Mouse (Mus musculus): ENCODE data around the gene Psma6. TPM values are rescaled to one million over a fixed set of nuclear protein-coding genes. Genes with fewer than 3 reads are reported as not detected.

Psma6 gene
- polyA plus RNA-seq, 1 experiment from 2014 or later: 419 TPM

DNA sequence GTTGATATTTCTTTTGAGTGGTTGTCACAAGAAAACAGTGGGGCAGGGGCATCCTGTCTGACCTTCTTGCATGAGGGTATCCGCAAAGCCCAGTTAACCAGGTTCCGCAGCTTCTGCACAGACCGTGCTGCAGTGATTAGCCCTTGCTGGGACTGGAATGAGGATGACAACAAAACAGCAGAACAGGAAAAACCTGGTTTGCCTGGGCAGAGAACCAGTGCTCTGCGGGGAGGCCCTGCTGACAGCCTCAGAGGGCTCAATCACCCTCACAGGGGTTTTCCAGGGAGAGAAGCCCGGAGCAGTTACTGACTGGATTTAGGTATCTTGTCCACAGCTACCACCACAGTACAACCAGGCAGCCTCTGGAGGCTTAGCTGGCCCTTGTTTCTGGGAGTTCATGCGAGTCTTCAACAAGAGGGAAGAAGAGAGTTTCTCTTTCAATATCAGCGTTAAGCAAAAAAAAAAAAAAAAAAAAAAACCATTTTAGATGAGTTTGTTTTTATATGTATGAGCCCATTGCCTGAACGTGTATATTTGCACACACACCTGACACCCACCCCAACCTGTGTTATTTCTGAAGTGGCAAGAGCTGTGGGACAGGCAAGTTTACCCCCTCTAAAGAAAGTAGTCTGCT, 49.9 kb downstream of the Psma6 start:
- H3K4me2 ChIP-seq (ENCODE audit: low read length): no peak overlapping the region
- no peak overlapping the region for H3K4me3 ChIP-seq (replicated peaks; ENCODE audit: low read depth, low read length)
- H3K4me1 ChIP-seq (replicated peaks; ENCODE audit: insufficient read depth, low read length): peaks cover 4% of the 10 kb centered on the region; the same call in 1 of the 2 replicates
- no peaks in the 10 kb centered on the region for H3K9me3 ChIP-seq (replicated peaks; ENCODE audit: low read length)
- no peak for DNase-seq (ENCODE audit: low spot score)
- H3K9ac ChIP-seq (ENCODE audit: low read depth, low read length): no peak overlapping the region
- WGBS: 51% methylated on average over 8 of the region's 8 CpGs
- H3K36me3 ChIP-seq (ENCODE audit: insufficient read depth, low read length): no peaks in the 10 kb centered on the region
- TF ChIP-seq CTCF (IDR thresholded peaks at IDR 0.05; ENCODE audit: low read depth): no peak
- ATAC-seq (replicated peaks; ENCODE audit: low FRiP score, low read depth): no peak
- no peaks in the 10 kb centered on the region for H3K27me3 ChIP-seq (ENCODE audit: insufficient read depth, low read length)
- H3K27ac ChIP-seq: 0 out of 2 replicates have a peak overlapping the region, but pooled peaks have one; percentile 5

DNA sequence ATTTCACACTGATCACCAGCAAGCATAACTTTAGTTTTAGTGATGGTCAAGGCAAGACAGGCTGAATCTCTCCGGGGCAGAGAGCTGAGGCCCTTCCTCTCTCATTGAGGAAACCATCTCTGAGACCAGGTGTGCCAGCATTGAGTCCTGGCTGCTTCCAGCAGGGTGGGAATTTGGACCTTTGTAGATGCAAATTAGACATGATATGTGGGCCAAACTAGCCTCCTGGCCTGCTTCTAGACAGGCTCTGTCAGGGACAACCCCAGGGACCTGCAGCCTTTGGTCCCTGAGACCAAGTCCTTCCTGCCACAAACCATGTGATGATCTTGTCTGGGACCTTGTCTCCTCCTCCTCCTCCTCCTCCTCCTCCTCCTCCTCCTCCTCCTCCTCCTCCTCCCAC, 51.1 kb downstream of the Psma6 start:
- Histone ChIP-seq H3K27me3 (ENCODE audit: insufficient read depth, low read length) (no peaks in the 10 kb centered on the region), H3K4me3 (replicated peaks; ENCODE audit: low read depth, low read length) (no peak overlapping the region), H3K9ac (ENCODE audit: low read depth, low read length) (no peak overlapping the region), H3K36me3 (ENCODE audit: insufficient read depth, low read length) (no peaks in the 10 kb centered on the region), H3K27ac (no peak overlapping the region), H3K4me2 (ENCODE audit: low read length) (no peak overlapping the region), H3K9me3 (replicated peaks; ENCODE audit: low read length) (no peaks in the 10 kb centered on the region), H3K4me1 (replicated peaks; ENCODE audit: insufficient read depth, low read length) (peaks cover 4% of the 10 kb centered on the region; the same call in 1 of the 2 replicates)
- no peak for TF ChIP-seq CTCF (IDR thresholded peaks at IDR 0.05; ENCODE audit: low read depth)
- ATAC-seq (replicated peaks; ENCODE audit: low FRiP score, low read depth) (no peak), DNase-seq (ENCODE audit: low spot score) (no peak)
- 81% methylated on average over 1 of the region's 1 CpGs for WGBS

DNA sequence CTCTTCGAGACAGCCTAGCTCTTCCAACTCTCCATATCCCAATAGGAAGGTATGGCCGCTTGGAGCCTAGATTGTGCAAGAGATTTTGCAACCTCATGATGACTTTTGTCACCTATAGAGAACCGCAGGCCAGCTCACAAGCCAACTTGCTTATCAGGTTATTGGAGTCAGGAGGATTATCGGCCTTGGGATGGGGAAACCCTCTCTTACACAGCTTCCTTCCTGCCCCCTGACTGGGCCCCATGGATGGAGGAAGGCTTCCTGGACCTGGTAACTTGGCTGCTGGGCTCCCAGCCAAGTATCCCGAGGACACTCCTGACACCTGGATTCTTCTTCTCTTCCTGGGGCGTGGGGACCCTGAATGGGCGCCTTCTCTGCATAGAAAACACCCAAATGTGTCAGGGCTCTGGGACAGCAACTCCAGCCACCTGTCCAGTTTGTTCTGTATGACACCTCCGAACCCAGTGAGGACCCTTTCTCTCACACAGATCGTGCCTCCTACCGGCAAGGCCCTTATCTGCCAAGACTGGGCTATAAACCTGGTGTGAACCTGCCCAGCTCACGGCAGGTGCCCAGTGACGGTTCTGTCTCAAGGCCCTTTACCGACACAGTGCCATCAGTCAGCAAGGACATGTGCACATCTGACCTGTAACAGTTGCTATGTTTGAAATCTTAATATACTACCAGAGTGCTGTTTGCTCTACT, 53.3 kb downstream of the Psma6 start:
- Histone ChIP-seq H3K27me3 (ENCODE audit: insufficient read depth, low read length) (no peaks in the 10 kb centered on the region), H3K4me1 (replicated peaks; ENCODE audit: insufficient read depth, low read length) (peaks cover 4% of the 10 kb centered on the region; the same call in 1 of the 2 replicates), H3K36me3 (ENCODE audit: insufficient read depth, low read length) (no peaks in the 10 kb centered on the region), H3K4me3 (replicated peaks; ENCODE audit: low read depth, low read length) (no peak overlapping the region), H3K27ac (no peak overlapping the region), H3K9ac (ENCODE audit: low read depth, low read length) (no peak overlapping the region), H3K4me2 (ENCODE audit: low read length) (no peak overlapping the region), H3K9me3 (replicated peaks; ENCODE audit: low read length) (no peaks in the 10 kb centered on the region)
- WGBS: 58% methylated on average over 13 of the region's 13 CpGs
- no peak for ATAC-seq (replicated peaks; ENCODE audit: low FRiP score, low read depth)
- no peak for DNase-seq (ENCODE audit: low spot score)
- TF ChIP-seq CTCF (IDR thresholded peaks at IDR 0.05; ENCODE audit: low read depth): no peak

DNA sequence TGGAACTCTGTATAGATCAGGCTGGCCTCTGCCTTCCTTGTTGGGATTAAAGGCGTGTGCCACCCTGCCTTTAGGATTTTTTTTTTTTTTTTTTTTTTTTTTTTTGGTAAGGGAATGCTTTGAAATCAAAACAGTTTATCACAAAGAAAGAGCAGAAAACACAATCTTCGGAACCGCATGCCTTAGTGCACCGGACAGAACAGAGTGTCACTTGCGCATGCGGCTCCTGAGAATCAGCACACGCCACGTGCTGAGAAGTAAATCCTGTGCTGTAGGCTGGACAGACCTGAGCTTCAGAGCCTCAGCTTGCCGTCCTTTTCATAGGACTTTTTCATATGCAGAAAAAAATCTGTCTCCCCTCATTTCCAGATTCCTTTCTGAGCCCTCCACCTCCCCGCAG, 54.0 kb downstream of the Psma6 start:
- no peak for ATAC-seq (replicated peaks; ENCODE audit: low FRiP score, low read depth)
- Histone ChIP-seq H3K36me3 (ENCODE audit: insufficient read depth, low read length) (no peaks in the 10 kb centered on the region), H3K27ac (peak overlapping the region; percentile 51; the same call in 1 of the 2 replicates), H3K4me2 (ENCODE audit: low read length) (peak overlapping the region; percentile 44; the same call in 1 of the 2 replicates), H3K27me3 (ENCODE audit: insufficient read depth, low read length) (no peaks in the 10 kb centered on the region), H3K4me3 (replicated peaks; ENCODE audit: low read depth, low read length) (no peak overlapping the region), H3K9me3 (replicated peaks; ENCODE audit: low read length) (no peaks in the 10 kb centered on the region), H3K9ac (ENCODE audit: low read depth, low read length) (no peak overlapping the region), H3K4me1 (replicated peaks; ENCODE audit: insufficient read depth, low read length) (peaks cover 5% of the 10 kb centered on the region; the same call in 1 of the 2 replicates)
- no peak for DNase-seq (ENCODE audit: low spot score)
- no peak for TF ChIP-seq CTCF (IDR thresholded peaks at IDR 0.05; ENCODE audit: low read depth)
- WGBS: 73% methylated on average over 10 of the region's 10 CpGs

DNA sequence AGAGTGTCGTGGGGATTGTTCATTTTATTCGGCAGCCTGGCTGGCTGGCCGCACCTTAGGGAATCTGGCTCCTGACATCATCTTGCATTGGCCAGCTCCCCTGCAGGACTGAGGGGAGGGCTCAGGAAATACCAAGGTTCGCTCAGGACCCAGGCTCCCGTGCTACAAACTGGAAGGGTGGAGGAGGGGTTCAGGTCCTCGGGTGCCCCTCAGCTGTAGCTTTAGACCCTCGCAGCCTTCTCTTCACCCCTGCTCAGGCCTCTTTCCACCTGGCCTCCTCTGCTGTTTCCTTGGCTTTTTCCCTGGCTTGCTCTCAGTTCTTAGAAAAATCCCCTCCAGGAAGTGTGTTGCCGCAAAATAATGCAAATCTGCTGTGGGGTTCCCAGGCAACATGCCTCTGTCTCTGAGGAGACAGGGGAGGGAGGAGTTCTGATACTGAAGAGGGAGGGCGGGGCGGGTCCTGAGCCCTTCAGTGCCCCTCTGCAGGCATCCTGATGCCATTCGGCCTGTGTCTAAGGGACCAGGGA, 54.7 kb downstream of the Psma6 start:
- DNase-seq (ENCODE audit: low spot score) (peak; percentile 70), ATAC-seq (replicated peaks; ENCODE audit: low FRiP score, low read depth) (0 out of 2 replicates have a peak, but pooled peaks have one; percentile 22)
- Histone ChIP-seq H3K27ac (peak overlapping the region; percentile 51; the same call in 1 of the 2 replicates), H3K36me3 (ENCODE audit: insufficient read depth, low read length) (no peaks in the 10 kb centered on the region), H3K27me3 (ENCODE audit: insufficient read depth, low read length) (no peaks in the 10 kb centered on the region), H3K4me1 (replicated peaks; ENCODE audit: insufficient read depth, low read length) (peaks cover 11% of the 10 kb centered on the region; the same call in 1 of the 2 replicates), H3K4me2 (ENCODE audit: low read length) (peak overlapping the region; percentile 44), H3K4me3 (replicated peaks; ENCODE audit: low read depth, low read length) (no peak overlapping the region), H3K9me3 (replicated peaks; ENCODE audit: low read length) (no peaks in the 10 kb centered on the region), H3K9ac (ENCODE audit: low read depth, low read length) (0 out of 2 replicates have a peak overlapping the region, but pooled peaks have one; percentile 25)
- no peak for TF ChIP-seq CTCF (IDR thresholded peaks at IDR 0.05; ENCODE audit: low read depth)
- 12% methylated on average over 11 of the region's 11 CpGs for WGBS

DNA sequence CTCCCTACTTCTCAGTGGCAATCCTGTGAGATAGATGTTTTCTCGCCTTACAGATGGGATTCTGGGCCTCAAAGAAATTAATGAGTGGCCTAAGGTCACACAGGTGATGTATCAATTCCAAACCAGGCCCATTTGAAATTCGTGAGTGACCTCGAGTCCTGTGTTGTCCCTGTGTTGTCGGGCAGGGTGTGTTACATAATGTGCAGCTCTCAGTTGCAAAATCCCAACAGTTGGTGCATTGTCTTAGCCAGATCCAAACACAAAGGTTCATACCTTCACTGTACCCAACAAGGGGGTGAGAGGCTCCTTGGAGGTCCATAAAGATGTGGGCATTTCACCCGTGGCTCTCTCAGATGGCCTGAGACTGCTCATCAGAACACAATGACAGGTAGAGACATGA, 56.4 kb downstream of the Psma6 start:
- Histone ChIP-seq H3K36me3 (ENCODE audit: insufficient read depth, low read length) (no peaks in the 10 kb centered on the region), H3K9ac (ENCODE audit: low read depth, low read length) (no peak overlapping the region), H3K27me3 (ENCODE audit: insufficient read depth, low read length) (no peaks in the 10 kb centered on the region), H3K4me3 (replicated peaks; ENCODE audit: low read depth, low read length) (no peak overlapping the region), H3K4me2 (ENCODE audit: low read length) (no peak overlapping the region), H3K4me1 (replicated peaks; ENCODE audit: insufficient read depth, low read length) (peaks cover 13% of the 10 kb centered on the region; the same call in 1 of the 2 replicates), H3K9me3 (replicated peaks; ENCODE audit: low read length) (no peaks in the 10 kb centered on the region), H3K27ac (no peak overlapping the region)
- 76% methylated on average over 5 of the region's 5 CpGs for WGBS
- no peak for DNase-seq (ENCODE audit: low spot score)
- TF ChIP-seq CTCF (IDR thresholded peaks at IDR 0.05; ENCODE audit: low read depth): no peak
- ATAC-seq (replicated peaks; ENCODE audit: low FRiP score, low read depth): no peak

All from kidney, postnatal 0 days (tissue).